Mouse (Mus musculus) stomach, embryonic 16.5 days (tissue): ENCODE measurements around the gene Gm16181. TPM values are rescaled to one million over a fixed set of nuclear protein-coding genes. Genes with fewer than 3 reads are reported as not detected.
A peak's percentile ranks its signal among the peaks of the same experiment; 100 is the strongest.

Experiments used
- ATAC-seq: fragments of 200-750 bp; cut with Nextera tagmentation; 2 replicates; pipeline ENCODE4 v1.8.0; 2017; ENCODE audit warnings: moderate number of reproducible peaks, moderate TSS enrichment; ENCODE audit not compliant: insufficient read depth, low FRiP score
- H3K27ac ChIP-seq: fragments of 300-500 bp; sonication (generic); 2 replicates; pipeline ENCODE4 v1.5.1; 2014; ENCODE audit warnings: low read length
- H3K27me3 ChIP-seq: fragments of 300-500 bp; sonication (generic); 2 replicates; pipeline ENCODE4 v1.6.1; 2014; ENCODE audit warnings: low read length, control low read depth, mixed read lengths; ENCODE audit not compliant: control insufficient read depth, insufficient read depth
- H3K36me3 ChIP-seq: fragments of 300-500 bp; sonication (generic); 2 replicates; pipeline ENCODE4 v1.6.1; 2014; ENCODE audit warnings: low read length; ENCODE audit not compliant: control insufficient read depth, insufficient read depth
- H3K4me1 ChIP-seq: fragments of 300-500 bp; sonication (generic); 2 replicates; pipeline ENCODE4 v1.6.1; 2014; ENCODE audit warnings: low read length, control low read depth, mixed read lengths; ENCODE audit not compliant: control insufficient read depth, insufficient read depth
- H3K4me2 ChIP-seq: fragments of 300-500 bp; sonication (generic); 2 replicates; pipeline ENCODE4 v1.6.1; 2014; ENCODE audit warnings: low read depth, low read length, mixed read lengths
- H3K4me3 ChIP-seq: fragments of 300-500 bp; sonication (generic); replicated peaks from 2 replicates; pipeline ENCODE4 v1.5.1; 2014; ENCODE audit warnings: mild to moderate bottlenecking, low read length
- H3K9ac ChIP-seq: fragments of 300-500 bp; sonication (generic); 2 replicates; pipeline ENCODE4 v1.6.1; 2014; ENCODE audit warnings: low read length
- H3K9me3 ChIP-seq: fragments of 300-500 bp; sonication (generic); replicated peaks from 2 replicates; pipeline ENCODE4 v1.6.1; 2016; ENCODE audit warnings: low read length, control low read depth; ENCODE audit not compliant: control insufficient read depth
- WGBS: fragments of 180-500 bp; shearing (Covaris S2); extraction: QIAGEN DNeasy Blood & Tissue Kit; methylation state at CpG from one replicate; pipeline ENCODE4 v1.1.7; 2014; 5-methylcytosine and 5-hydroxymethylcytosine counted together
- polyA plus RNA-seq: library from polyadenylated mRNA; unstranded; fragments of >200 nt; fragmentation: Nextera tagmentation; extraction: Ambion mirVana; gene quantifications from 2 replicates; pipeline ENCODE4 v1.2.1, GENCODE M21; 2015

Gene Gm16181
- polyA plus RNA-seq, 1 experiment from 2014 or later, result 0.27 TPM

DNA sequence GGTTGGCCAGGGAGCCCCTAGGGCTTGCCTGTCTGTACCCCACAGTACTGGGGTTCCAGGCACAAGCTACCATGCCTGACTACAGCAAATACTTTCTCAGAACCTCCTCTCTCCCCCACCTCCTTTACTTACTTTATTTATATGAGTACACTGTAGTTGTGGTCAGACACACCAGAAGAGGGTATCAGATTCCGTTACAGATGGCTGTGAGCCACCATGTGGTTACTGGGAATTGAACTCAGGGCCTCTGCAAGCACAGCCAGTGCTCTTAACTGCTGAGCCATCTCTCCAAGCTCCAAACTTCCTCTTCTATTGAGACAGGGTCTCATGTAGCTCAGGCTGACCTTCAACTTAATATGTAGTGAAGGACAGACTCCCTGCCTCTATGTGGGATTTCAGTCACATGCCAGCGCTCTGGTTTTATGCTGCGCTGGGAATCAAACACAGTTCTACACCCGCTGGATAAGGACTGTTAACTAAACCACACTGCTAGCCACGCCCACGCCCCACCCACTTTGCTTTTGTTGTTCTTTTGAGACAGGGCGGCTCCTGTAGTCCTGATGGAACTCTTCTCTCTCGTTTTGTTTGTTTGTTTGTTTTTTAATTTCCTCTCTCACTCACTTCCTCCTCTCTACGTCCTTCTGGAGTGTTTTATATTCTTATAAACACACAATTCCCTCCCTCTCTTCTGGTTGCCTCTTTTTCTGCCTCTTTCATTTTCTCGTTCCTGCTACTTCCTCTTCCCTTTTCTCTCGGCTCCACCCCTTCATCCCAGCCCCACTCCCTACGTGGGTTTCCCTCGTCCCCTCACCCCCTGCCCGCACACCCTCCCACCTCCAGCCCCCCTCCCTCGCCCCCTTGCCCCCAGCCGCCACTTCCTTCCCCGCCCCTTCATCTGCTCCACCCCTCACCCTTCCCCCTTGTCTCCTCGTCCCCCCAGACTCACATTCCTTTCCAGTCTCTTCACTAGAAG is 34.7 kb upstream of the Gm16181 start:
- Histone ChIP-seq H3K27ac (peak overlapping the region; percentile 74), H3K4me3 (peak overlapping the region; percentile 47), H3K36me3 (no peaks in the 10 kb centered on the region), H3K27me3 (no peaks in the 10 kb centered on the region), H3K9me3 (no peaks in the 10 kb centered on the region), H3K4me2 (peak overlapping the region; percentile 50), H3K4me1 (peaks cover 4% of the 10 kb centered on the region), H3K9ac (peak overlapping the region; percentile 47)
- WGBS, result 4% methylated on average over 18 of the region's 18 CpGs
- ATAC-seq, result peak; percentile 68

DNA sequence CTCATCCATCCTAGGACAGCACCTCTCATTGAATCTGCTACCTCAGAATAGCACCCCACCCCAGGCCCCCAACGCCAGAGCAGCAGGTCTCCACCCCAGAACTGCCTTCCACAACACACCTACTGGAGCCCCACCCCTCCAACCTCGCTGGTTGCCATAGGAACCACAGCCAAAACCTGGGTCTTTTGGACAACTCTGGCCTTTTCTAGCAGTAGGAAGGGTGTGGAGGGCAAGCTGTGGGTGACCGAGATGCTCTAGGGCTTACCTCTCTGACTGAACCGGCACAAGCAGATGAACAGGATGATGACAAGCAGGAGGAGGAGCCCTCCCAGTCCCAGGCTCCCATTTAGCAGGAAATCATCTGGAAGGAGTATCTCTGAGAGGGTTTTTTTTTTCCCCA is 34.0 kb upstream of the Gm16181 start:
- peak overlapping the region; percentile 74 for H3K27ac ChIP-seq
- H3K36me3 ChIP-seq, result no peaks in the 10 kb centered on the region
- ATAC-seq, result peak; percentile 49; the same call in 1 of the 2 replicates
- no peaks in the 10 kb centered on the region for H3K9me3 ChIP-seq
- H3K4me3 ChIP-seq, result peak overlapping the region; percentile 47
- H3K4me1 ChIP-seq, result peaks cover 4% of the 10 kb centered on the region
- H3K27me3 ChIP-seq, result no peaks in the 10 kb centered on the region
- H3K9ac ChIP-seq, result peak overlapping the region; percentile 56
- H3K4me2 ChIP-seq, result peak overlapping the region; percentile 50
- WGBS, result 0% methylated on average over 4 of the region's 4 CpGs

DNA sequence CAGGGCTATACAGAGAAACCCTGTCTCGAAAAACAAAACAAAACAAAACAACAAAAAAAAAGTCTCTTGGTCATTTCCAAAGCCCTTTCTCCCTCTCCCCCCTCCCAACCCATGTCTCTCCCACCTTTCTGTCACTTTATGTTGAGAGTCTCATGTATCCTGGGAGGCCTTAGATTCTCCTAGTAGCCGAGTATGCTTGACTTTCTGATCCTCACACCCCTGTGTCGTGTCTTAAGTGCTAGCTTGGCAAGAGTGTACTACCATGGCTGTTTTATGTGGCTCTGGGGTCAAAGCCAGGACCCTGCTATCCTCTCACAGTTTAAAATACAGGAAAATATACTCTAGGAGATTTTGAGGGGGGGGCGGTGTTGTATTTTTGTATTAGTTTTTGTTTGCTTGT is 33.3 kb upstream of the Gm16181 start:
- H3K27ac ChIP-seq, result no peak overlapping the region
- H3K27me3 ChIP-seq, result no peaks in the 10 kb centered on the region
- no peak overlapping the region for H3K9ac ChIP-seq
- H3K36me3 ChIP-seq, result no peaks in the 10 kb centered on the region
- WGBS, result 62% methylated on average over 4 of the region's 4 CpGs
- H3K9me3 ChIP-seq, result no peaks in the 10 kb centered on the region
- H3K4me1 ChIP-seq, result peaks cover 4% of the 10 kb centered on the region
- ATAC-seq, result no peak
- H3K4me2 ChIP-seq, result no peak overlapping the region
- no peak overlapping the region for H3K4me3 ChIP-seq

DNA sequence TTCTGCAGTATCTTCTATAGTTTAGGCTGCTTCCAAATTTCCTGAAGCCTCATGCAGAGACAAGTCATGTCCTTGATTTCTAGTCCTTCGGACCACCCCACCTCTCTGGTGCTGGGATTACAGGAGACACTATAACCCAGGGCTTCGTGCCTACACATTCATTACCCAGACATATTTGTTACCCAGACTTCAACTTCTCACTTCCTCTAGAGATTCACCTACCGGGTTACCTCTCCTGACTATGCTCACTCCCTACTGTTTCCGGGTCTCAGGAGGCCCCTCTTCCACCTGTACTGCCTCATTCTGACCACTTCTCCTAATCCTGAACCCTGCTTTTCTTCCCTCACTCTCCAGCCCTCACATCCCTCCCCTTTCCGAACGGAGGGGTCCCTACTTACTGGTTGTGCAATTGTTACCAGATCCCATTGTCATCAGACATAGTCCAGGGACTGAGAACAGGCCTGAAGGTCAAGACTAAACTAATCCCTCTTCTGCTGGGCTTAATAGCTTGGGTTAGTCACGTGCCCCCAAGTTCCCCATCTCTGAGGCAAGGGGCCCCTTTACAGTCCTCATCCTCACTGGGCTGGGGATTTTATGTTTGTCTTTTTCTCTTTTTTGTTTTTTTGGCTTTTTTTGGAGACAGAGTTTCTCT is 32.5 kb upstream of the Gm16181 start, which contains the start of gene Lst1:
Lst1 (minus strand) TSS at position 481 of the 652 bp plus-strand sequence.
- Histone ChIP-seq H3K4me1 (peaks cover 4% of the 10 kb centered on the region), H3K27ac (peak within 1 kb of the TSS; percentile 12; the same call in 1 of the 2 replicates)

DNA sequence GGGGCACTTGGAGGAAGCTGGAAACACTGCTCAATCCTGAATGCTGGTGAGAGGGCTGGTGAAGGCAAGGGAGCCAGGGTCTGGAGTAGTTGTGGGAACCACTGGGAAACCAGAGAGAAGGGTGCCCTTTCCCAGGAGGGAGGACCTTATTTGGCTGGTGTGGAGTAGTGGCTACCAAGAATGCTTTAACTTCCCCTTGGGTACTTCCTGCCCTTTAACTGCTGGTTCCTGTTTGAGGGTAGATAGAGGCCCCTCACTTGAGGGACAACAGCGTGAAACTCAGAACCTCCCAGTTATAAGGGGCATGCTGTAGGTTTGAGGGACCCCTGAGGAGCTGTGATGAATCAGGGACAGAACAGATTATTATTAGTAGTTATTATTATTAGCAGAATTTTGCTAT is 31.4 kb upstream of the Gm16181 start:
- ATAC-seq, result no peak
- Histone ChIP-seq H3K27me3 (no peaks in the 10 kb centered on the region), H3K4me1 (peaks cover 5% of the 10 kb centered on the region), H3K4me3 (no peak overlapping the region), H3K4me2 (no peak overlapping the region), H3K9ac (no peak overlapping the region), H3K9me3 (no peaks in the 10 kb centered on the region), H3K27ac (peak overlapping the region; percentile 57), H3K36me3 (no peaks in the 10 kb centered on the region)
- 77% methylated on average over 1 of the region's 1 CpGs for WGBS

More for the DNA sequence above, 32.5 kb upstream of the Gm16181 start, which contains the start of gene Lst1:
- no peak within 1 kb of the TSS for H3K9ac ChIP-seq
- no peak for ATAC-seq
- H3K36me3 ChIP-seq, result no peaks in the 10 kb centered on the region
- no peaks in the 10 kb centered on the region for H3K27me3 ChIP-seq
- WGBS, result 59% methylated on average over 7 of the region's 7 CpGs
- no peak within 1 kb of the TSS for H3K4me3 ChIP-seq
- no peaks in the 10 kb centered on the region for H3K9me3 ChIP-seq
- H3K4me2 ChIP-seq, result no peak within 1 kb of the TSS

DNA sequence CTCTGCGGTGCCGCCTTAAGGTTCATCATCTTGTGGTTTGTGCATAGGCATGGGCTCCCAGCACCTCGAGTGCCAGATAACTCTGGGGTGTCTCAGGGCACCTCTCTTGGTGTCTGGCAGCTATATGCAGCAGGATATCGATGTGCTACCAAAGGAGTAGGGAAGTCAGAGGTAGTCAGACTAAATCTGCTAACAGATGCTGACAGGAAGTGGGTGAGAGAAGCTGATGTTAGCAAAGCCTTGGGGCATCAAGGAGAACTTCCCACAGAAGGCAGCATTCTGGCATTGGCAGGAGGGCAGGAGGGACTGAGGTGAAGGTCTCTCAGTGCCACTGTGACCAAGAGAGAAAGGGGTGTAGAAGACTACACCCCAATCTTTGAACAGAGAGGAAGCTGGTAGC is 30.5 kb upstream of the Gm16181 start:
- Histone ChIP-seq H3K36me3 (no peaks in the 10 kb centered on the region), H3K9ac (no peak overlapping the region), H3K27ac (peak overlapping the region; percentile 57), H3K4me2 (no peak overlapping the region), H3K9me3 (no peaks in the 10 kb centered on the region), H3K4me3 (no peak overlapping the region), H3K4me1 (peaks cover 8% of the 10 kb centered on the region), H3K27me3 (peaks cover 7% of the 10 kb centered on the region)
- no peak for ATAC-seq
- whole genome bisulfite sequencing, result 59% methylated on average over 4 of the region's 4 CpGs

DNA sequence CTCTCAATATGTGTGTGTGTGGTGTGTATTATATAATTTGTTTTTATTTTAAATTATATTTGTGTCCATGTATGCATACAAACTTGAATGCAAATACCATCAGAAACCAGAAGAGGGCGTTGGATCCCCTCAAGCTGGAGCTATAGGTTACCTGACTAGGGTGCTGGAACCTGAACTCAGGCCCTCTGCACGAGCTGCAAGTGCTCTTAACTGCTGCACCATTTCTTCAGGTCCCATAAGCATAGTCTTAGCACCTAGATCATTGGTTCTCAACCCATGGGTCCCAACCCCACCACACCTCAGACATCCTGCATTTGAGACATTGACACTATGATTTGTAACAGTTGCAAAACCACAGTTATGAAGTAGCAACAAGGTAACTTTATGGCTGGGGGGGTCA is 28.9 kb upstream of the Gm16181 start:
- H3K9ac ChIP-seq, result no peak overlapping the region
- 62% methylated on average over 2 of the region's 2 CpGs for WGBS
- no peak for ATAC-seq

DNA sequence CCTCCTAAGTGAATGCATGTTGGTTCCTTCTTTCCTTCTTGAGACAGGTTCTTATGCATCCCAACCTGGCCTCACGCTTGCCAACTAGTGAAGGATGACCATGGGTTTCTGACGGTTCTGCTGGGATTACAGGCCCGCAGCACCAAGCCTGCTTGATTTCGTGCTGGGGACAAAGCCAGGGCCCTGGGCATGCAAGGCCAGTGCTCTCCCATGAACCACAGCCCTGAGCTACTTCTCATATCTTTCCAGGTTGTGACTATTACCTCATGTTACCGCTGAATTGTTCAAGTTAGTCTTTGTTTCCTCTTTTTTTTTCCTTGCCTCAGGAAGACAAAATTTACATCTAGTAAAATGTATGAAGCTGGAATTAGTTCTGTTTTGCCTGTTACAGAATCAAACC is 27.7 kb upstream of the Gm16181 start:
- Histone ChIP-seq H3K27me3 (peaks cover 12% of the 10 kb centered on the region), H3K4me3 (no peak overlapping the region), H3K4me1 (peaks cover 4% of the 10 kb centered on the region; the same call in 1 of the 2 replicates), H3K9ac (no peak overlapping the region), H3K36me3 (no peaks in the 10 kb centered on the region), H3K9me3 (no peaks in the 10 kb centered on the region), H3K4me2 (no peak overlapping the region), H3K27ac (no peak overlapping the region)
- no peak for ATAC-seq
- WGBS, result 80% methylated on average over 5 of the region's 5 CpGs

More for the DNA sequence above, 28.9 kb upstream of the Gm16181 start:
- peaks cover 12% of the 10 kb centered on the region for H3K27me3 ChIP-seq
- H3K4me2 ChIP-seq, result no peak overlapping the region
- no peak overlapping the region for H3K27ac ChIP-seq
- no peak overlapping the region for H3K4me3 ChIP-seq
- H3K36me3 ChIP-seq, result no peaks in the 10 kb centered on the region
- H3K9me3 ChIP-seq, result no peaks in the 10 kb centered on the region
- H3K4me1 ChIP-seq, result peaks cover 5% of the 10 kb centered on the region
